Mouse (Mus musculus) embryonic facial prominence, embryonic 15.5 days (tissue): ENCODE data around the gene Olfr311. TPM values are rescaled to one million over a fixed set of nuclear protein-coding genes. Genes with fewer than 3 reads are reported as not detected.

ENCODE experiments used
- ATAC-seq: fragments of 200-750 bp; cut with Nextera tagmentation; 2 replicates; pipeline ENCODE4 v1.8.0; 2017; ENCODE audit warnings: low read depth, moderate TSS enrichment; ENCODE audit not compliant: insufficient number of reproducible peaks, low FRiP score, low TSS enrichment
- H3K27ac ChIP-seq: fragments of 300-500 bp; sonication (generic); replicated peaks from 2 replicates; pipeline ENCODE4 v1.5.1; 2015; ENCODE audit warnings: mild to moderate bottlenecking, inconsistent platforms
- H3K27me3 ChIP-seq: fragments of 300-500 bp; sonication (generic); 2 replicates; pipeline ENCODE4 v1.6.1; 2015; ENCODE audit warnings: inconsistent platforms
- H3K36me3 ChIP-seq: fragments of 300-500 bp; sonication (generic); 2 replicates; pipeline ENCODE4 v1.6.1; 2015; ENCODE audit warnings: mild to moderate bottlenecking, inconsistent platforms
- H3K4me1 ChIP-seq: fragments of 300-500 bp; sonication (generic); 2 replicates; pipeline ENCODE4 v1.6.1; 2015; ENCODE audit warnings: inconsistent platforms
- H3K4me2 ChIP-seq: fragments of 300-500 bp; sonication (generic); replicated peaks from 2 replicates; pipeline ENCODE4 v1.6.1; 2015; ENCODE audit warnings: mild to moderate bottlenecking, inconsistent platforms
- H3K4me3 ChIP-seq: fragments of 300-500 bp; sonication (generic); replicated peaks from 2 replicates; pipeline ENCODE4 v1.5.1; 2015; ENCODE audit warnings: mild to moderate bottlenecking, inconsistent platforms
- H3K9ac ChIP-seq: fragments of 300-500 bp; sonication (generic); 2 replicates; pipeline ENCODE4 v1.6.1; 2015; ENCODE audit warnings: inconsistent platforms
- H3K9me3 ChIP-seq: fragments of 300-500 bp; sonication (generic); replicated peaks from 2 replicates; pipeline ENCODE4 v1.6.1; 2016; ENCODE audit warnings: inconsistent platforms
- WGBS: fragments of 180-500 bp; shearing (Covaris S2); methylation state at CpG from one replicate; pipeline ENCODE4 v1.1.7; 2015; 5-methylcytosine and 5-hydroxymethylcytosine counted together
- polyA plus RNA-seq: library from polyadenylated mRNA; unstranded; fragments of >200 nt; fragmentation: Nextera tagmentation; extraction: Ambion mirVana; gene quantifications from 2 replicates; pipeline ENCODE4 v1.2.1, GENCODE M21; 2015

Gene Olfr311
- polyA plus RNA-seq, 1 experiment from 2014 or later, result not detected

DNA sequence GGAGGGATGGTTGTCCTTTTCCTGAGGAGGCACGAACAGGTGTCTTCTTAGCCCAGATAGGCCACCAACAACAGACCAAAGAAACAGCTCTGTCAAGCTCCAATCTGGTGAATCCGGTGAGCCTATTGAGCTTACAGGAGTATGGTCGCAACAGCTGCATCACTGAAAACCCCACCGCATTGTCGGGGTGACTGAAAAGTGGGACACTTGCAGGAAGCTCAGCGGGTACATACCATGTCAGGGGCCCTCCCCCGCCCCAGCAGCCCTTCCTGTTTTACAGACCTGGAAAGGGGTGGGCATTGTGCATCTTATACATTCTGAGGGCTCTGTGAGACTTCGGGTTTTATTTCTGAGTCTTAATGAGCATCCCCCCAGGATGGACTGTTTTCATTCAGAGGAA, 44.7 kb downstream of the Olfr311 start:
- Histone ChIP-seq H3K4me2 (no peak overlapping the region), H3K27ac (no peak overlapping the region), H3K4me3 (no peak overlapping the region), H3K4me1 (no peaks in the 10 kb centered on the region), H3K27me3 (no peaks in the 10 kb centered on the region), H3K9ac (no peak overlapping the region), H3K9me3 (no peaks in the 10 kb centered on the region), H3K36me3 (peaks cover 40% of the 10 kb centered on the region)
- ATAC-seq, result no peak
- 81% methylated on average over 8 of the region's 8 CpGs for WGBS

DNA sequence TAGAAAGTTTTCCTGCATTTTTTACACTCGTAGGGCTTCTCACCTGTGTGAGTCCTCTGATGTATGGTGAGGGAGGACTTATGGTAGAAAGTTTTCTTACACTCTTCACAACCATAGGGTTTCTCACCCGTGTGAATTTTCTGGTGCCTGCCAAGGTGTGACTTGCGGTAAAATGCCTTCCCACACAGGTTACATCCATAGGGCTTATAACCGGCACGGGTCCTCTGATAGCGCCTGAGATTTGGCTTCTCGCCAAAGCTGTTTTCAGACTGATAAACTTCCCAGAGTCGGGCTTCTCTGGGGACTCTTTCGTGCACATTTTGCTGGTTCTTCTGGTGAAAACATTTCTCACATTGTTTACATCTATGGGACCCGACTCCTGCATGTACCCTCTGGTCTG, 51.5 kb downstream of the Olfr311 start:
- Histone ChIP-seq H3K9ac (no peak overlapping the region), H3K4me2 (no peak overlapping the region), H3K4me3 (no peak overlapping the region), H3K4me1 (no peaks in the 10 kb centered on the region), H3K9me3 (no peaks in the 10 kb centered on the region), H3K27me3 (no peaks in the 10 kb centered on the region), H3K27ac (no peak overlapping the region), H3K36me3 (peaks cover 53% of the 10 kb centered on the region)
- 87% methylated on average over 10 of the region's 10 CpGs for WGBS
- ATAC-seq, result no peak

Other genes with a start within 250 kb of the Olfr311 start
- not detected in 2 replicates for gene Olfr324, start 244.1 kb upstream of the Olfr311 start, polyA plus RNA-seq
- not detected in 2 replicates for gene 2210407C18Rik, start 223.2 kb upstream of the Olfr311 start, polyA plus RNA-seq
- 0.12 and 0.16 TPM in 2 replicates for gene Olfr323, start 208.8 kb upstream of the Olfr311 start, polyA plus RNA-seq
- 0.08 TPM in 1 of 2 replicates, not detected in the other for gene Trim58, start 198.8 kb upstream of the Olfr311 start, polyA plus RNA-seq
- 0.11 TPM in 1 of 2 replicates, not detected in the other for gene Olfr322, start 180.5 kb upstream of the Olfr311 start, polyA plus RNA-seq
- gene Olfr320, start 158.2 kb upstream of the Olfr311 start, polyA plus RNA-seq, result not detected in 2 replicates
- not detected in 2 replicates for gene Olfr319, start 140.1 kb upstream of the Olfr311 start, polyA plus RNA-seq
- gene Olfr318, start 115.2 kb upstream of the Olfr311 start, polyA plus RNA-seq, result not detected in 2 replicates
- gene Olfr317, start 100.0 kb upstream of the Olfr311 start, polyA plus RNA-seq, result 0.11 TPM in 1 of 2 replicates, not detected in the other
- 0.16 TPM in 1 of 2 replicates, not detected in the other for gene Olfr316, start 86.5 kb upstream of the Olfr311 start, polyA plus RNA-seq
- gene Olfr315, start 66.1 kb upstream of the Olfr311 start, polyA plus RNA-seq, result not detected in 2 replicates
- not detected in 2 replicates for gene Olfr314, start 56.3 kb upstream of the Olfr311 start, polyA plus RNA-seq
- gene Fam183b, start 37.3 kb upstream of the Olfr311 start, polyA plus RNA-seq, result 8.8 and 13.1 TPM in 2 replicates
- 0.08 TPM in 1 of 2 replicates, not detected in the other for gene Olfr313, start 24.3 kb upstream of the Olfr311 start, polyA plus RNA-seq
- gene Olfr312, start 10.0 kb upstream of the Olfr311 start, polyA plus RNA-seq, result not detected in 2 replicates
- gene Gm12258, start 7.9 kb downstream of the Olfr311 start, polyA plus RNA-seq, result 7.3 and 10.0 TPM in 2 replicates
- gene 2810021J22Rik, start 28.0 kb downstream of the Olfr311 start, polyA plus RNA-seq, result 7.1 and 7.2 TPM in 2 replicates
- 6.7 and 8.0 TPM in 2 replicates for gene Zfp39, start 65.0 kb downstream of the Olfr311 start, polyA plus RNA-seq
- not detected in 2 replicates for gene Btnl10, start 78.7 kb downstream of the Olfr311 start, polyA plus RNA-seq
- gene Rnf187, start 99.7 kb downstream of the Olfr311 start, polyA plus RNA-seq, result 243 and 249 TPM in 2 replicates
- 43.6 and 55.8 TPM in 2 replicates for gene Hist3h2ba, start 109.7 kb downstream of the Olfr311 start, polyA plus RNA-seq
- gene Hist3h2a, start 115.4 kb downstream of the Olfr311 start, polyA plus RNA-seq, result 37.0 and 38.3 TPM in 2 replicates
- gene Trim17, start 115.4 kb downstream of the Olfr311 start, polyA plus RNA-seq, result 0.42 and 0.59 TPM in 2 replicates
- gene Trim11, start 138.8 kb downstream of the Olfr311 start, polyA plus RNA-seq, result 23.3 and 24.1 TPM in 2 replicates